Mouse (Mus musculus): ENCODE data around the gene Tle3.

DNA sequence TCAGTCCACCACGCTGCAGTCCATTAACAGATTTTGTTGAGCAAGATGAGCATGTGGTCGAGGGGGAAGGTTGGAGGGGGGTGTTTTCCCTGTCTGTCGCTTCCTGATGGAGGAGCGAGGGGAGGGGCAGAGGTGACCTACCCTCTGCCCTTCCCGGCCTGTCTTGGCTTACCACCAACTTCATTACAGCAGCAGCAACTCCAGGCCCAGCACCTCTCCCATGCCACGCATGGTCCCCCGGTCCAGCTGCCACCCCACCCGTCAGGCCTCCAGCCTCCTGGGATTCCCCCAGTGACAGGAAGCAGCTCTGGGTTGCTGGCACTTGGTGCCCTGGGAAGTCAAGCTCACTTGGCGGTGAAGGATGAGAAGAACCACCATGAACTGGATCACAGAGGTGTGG, 29.5 kb downstream of the Tle3 start:
- no peak for TF ChIP-seq CTCF (IDR thresholded peaks at IDR 0.05; ENCODE audit: low read depth)
- no peak for TF ChIP-seq EP300 (IDR thresholded peaks at IDR 0.05; ENCODE audit: low read depth)

Data from liver, embryonic 14.5 days (tissue).